Mouse (Mus musculus) T-cell, adult 66 days (primary cell): ENCODE data around the gene Gm7173. TPM values are rescaled to one million over a fixed set of nuclear protein-coding genes. Genes with fewer than 3 reads are reported as not detected.

Experiments used
- total RNA-seq, 2 experiments: library from RNA; stranded (reverse); gene quantifications; 3 replicates in 1 of 2; 4 replicates in 1 of 2; pipeline ENCODE4 v1.2.4; 2023

The Gm7173 gene
- total RNA-seq: not detected

GRCm38 (mm10) chrX:79516977-79517645, at the start of gene Gm7173:
Gene Gm7173, minus strand, starts transcription at chrX:79517285.

Other genes starting within 250 kb of the Gm7173 start
- not detected for gene Mageb16, start 154.2 kb upstream of the Gm7173 start, total RNA-seq